Mouse (Mus musculus): ENCODE data around the gene Olfr1270. TPM values are rescaled to one million over a fixed set of nuclear protein-coding genes. Genes with fewer than 3 reads are reported as not detected.

Gene Olfr1270
- not detected for polyA plus RNA-seq (2014; fragmentation: Illumina TruSeq; extraction: RNeasy Lipid Tissue Mini Kit (QIAGEN cat#74804); ENCODE audit: low read depth, low replicate concordance)

DNA sequence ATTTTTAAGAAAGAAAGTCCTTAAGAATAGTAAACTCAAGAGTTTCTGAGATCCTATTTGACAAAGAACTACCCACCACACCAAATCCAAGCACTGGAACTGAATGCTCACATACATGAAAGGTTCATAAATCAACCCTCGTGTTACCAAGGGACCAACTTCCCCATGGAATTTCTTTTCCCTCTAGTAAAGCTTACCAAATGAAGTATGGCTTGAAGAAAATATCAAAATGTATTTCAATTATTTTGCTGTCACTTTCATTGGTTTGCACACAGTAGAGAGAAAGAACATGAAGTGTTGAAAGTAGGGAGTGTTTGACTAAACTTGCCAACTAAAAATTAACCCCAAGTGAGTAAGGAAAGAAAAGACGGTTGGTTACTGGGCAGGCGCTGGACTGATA, at the start of gene Olfr1270:
Olfr1270 (minus strand) TSS at position 101 of the 400 bp plus-strand sequence.

DNA sequence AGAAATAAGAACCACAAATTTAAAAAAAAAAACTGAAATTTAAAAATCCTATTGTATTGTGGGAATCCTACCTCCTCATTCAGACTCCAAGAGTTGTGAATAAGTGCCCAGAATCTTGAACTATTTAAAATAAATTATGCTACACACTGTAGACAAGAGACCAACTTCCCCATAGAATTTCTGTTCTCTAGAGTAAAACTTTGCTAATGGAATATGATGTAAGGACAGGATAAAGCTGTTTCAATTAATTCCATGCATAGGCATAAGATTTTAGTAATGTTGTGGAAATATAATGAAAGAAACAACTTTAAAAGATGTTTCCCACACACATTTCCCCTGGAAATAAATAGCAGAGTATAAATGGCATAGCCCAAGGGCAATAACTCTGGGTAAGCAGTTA, 10.7 kb downstream of the Olfr1270 start, which contains the start of gene Olfr32:
Olfr32 (minus strand) TSS at position 101 of the 400 bp plus-strand sequence.

DNA sequence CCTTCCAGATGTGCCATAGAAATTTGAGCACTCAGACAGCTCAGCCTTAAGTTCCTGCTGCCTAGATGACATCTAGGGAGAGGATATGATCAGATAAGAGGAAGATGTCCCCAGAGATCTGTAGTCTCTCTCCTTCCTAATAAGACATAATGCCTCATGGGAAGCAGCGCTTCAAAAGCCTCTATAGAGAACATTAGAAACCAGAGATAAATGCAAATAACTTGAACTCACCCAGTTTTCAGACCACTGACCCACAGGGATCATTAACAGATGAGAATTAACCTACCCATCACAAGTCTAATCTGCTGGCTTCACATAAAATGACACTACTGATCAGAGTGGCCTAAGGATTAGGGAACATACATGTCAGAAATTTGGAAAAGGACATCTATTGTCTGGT, 31.6 kb downstream of the Olfr1270 start, which contains the start of gene Olfr1269:
Olfr1269 (minus strand) TSS at position 101 of the 400 bp plus-strand sequence.

Other genes starting within 250 kb of the Olfr1270 start
- gene Olfr1258, start 225.8 kb downstream of the Olfr1270 start, polyA plus RNA-seq (2014; fragmentation: Illumina TruSeq; extraction: RNeasy Lipid Tissue Mini Kit (QIAGEN cat#74804); ENCODE audit: low read depth, low replicate concordance), result not detected
- gene Olfr1259, start 204.4 kb downstream of the Olfr1270 start, polyA plus RNA-seq (2014; fragmentation: Illumina TruSeq; extraction: RNeasy Lipid Tissue Mini Kit (QIAGEN cat#74804); ENCODE audit: low read depth, low replicate concordance), result not detected
- gene Olfr1260, start 178.8 kb downstream of the Olfr1270 start, polyA plus RNA-seq (2014; fragmentation: Illumina TruSeq; extraction: RNeasy Lipid Tissue Mini Kit (QIAGEN cat#74804); ENCODE audit: low read depth, low replicate concordance), result not detected
- not detected for gene Olfr1261, start 161.9 kb downstream of the Olfr1270 start, polyA plus RNA-seq (2014; fragmentation: Illumina TruSeq; extraction: RNeasy Lipid Tissue Mini Kit (QIAGEN cat#74804); ENCODE audit: low read depth, low replicate concordance)
- gene Olfr1262, start 152.9 kb downstream of the Olfr1270 start, polyA plus RNA-seq (2014; fragmentation: Illumina TruSeq; extraction: RNeasy Lipid Tissue Mini Kit (QIAGEN cat#74804); ENCODE audit: low read depth, low replicate concordance), result not detected
- not detected for gene Olfr1263, start 141.0 kb downstream of the Olfr1270 start, polyA plus RNA-seq (2014; fragmentation: Illumina TruSeq; extraction: RNeasy Lipid Tissue Mini Kit (QIAGEN cat#74804); ENCODE audit: low read depth, low replicate concordance)
- not detected for gene Olfr1264, start 127.5 kb downstream of the Olfr1270 start, polyA plus RNA-seq (2014; fragmentation: Illumina TruSeq; extraction: RNeasy Lipid Tissue Mini Kit (QIAGEN cat#74804); ENCODE audit: low read depth, low replicate concordance)
- not detected for gene Olfr1265, start 117.8 kb downstream of the Olfr1270 start, polyA plus RNA-seq (2014; fragmentation: Illumina TruSeq; extraction: RNeasy Lipid Tissue Mini Kit (QIAGEN cat#74804); ENCODE audit: low read depth, low replicate concordance)
- not detected for gene Olfr140, start 89.5 kb downstream of the Olfr1270 start, polyA plus RNA-seq (2014; fragmentation: Illumina TruSeq; extraction: RNeasy Lipid Tissue Mini Kit (QIAGEN cat#74804); ENCODE audit: low read depth, low replicate concordance)
- not detected for gene Olfr1269, start 31.7 kb downstream of the Olfr1270 start, polyA plus RNA-seq (2014; fragmentation: Illumina TruSeq; extraction: RNeasy Lipid Tissue Mini Kit (QIAGEN cat#74804); ENCODE audit: low read depth, low replicate concordance)
- not detected for gene Olfr32, start 10.8 kb downstream of the Olfr1270 start, polyA plus RNA-seq (2014; fragmentation: Illumina TruSeq; extraction: RNeasy Lipid Tissue Mini Kit (QIAGEN cat#74804); ENCODE audit: low read depth, low replicate concordance)
- not detected for gene Olfr1506, start 71.4 kb upstream of the Olfr1270 start, polyA plus RNA-seq (2014; fragmentation: Illumina TruSeq; extraction: RNeasy Lipid Tissue Mini Kit (QIAGEN cat#74804); ENCODE audit: low read depth, low replicate concordance)
- not detected for gene Olfr142, start 104.5 kb upstream of the Olfr1270 start, polyA plus RNA-seq (2014; fragmentation: Illumina TruSeq; extraction: RNeasy Lipid Tissue Mini Kit (QIAGEN cat#74804); ENCODE audit: low read depth, low replicate concordance)
- not detected for gene Olfr1271, start 117.9 kb upstream of the Olfr1270 start, polyA plus RNA-seq (2014; fragmentation: Illumina TruSeq; extraction: RNeasy Lipid Tissue Mini Kit (QIAGEN cat#74804); ENCODE audit: low read depth, low replicate concordance)
- not detected for gene Olfr1272, start 139.8 kb upstream of the Olfr1270 start, polyA plus RNA-seq (2014; fragmentation: Illumina TruSeq; extraction: RNeasy Lipid Tissue Mini Kit (QIAGEN cat#74804); ENCODE audit: low read depth, low replicate concordance)
- gene Gm13769, start 169.1 kb upstream of the Olfr1270 start, polyA plus RNA-seq (2014; fragmentation: Illumina TruSeq; extraction: RNeasy Lipid Tissue Mini Kit (QIAGEN cat#74804); ENCODE audit: low read depth, low replicate concordance), result not detected
- not detected for gene Olfr1274-ps, start 245.6 kb upstream of the Olfr1270 start, polyA plus RNA-seq (2014; fragmentation: Illumina TruSeq; extraction: RNeasy Lipid Tissue Mini Kit (QIAGEN cat#74804); ENCODE audit: low read depth, low replicate concordance)

Measured in kidney, adult 10 weeks (tissue).